Mouse (Mus musculus): ENCODE data around the gene Serpind1. TPM values are rescaled to one million over a fixed set of nuclear protein-coding genes. Genes with fewer than 3 reads are reported as not detected.

Gene Serpind1
- total RNA-seq, 1 experiment from 2014 or later, result 75.0 TPM

GRCm38 (mm10) chr16:17346766-17347165, 15.6 kb downstream of the Serpind1 start:
- no peak for DNase-seq

- no peak for DNase-seq
Measured at GRCm38 (mm10) chr16:17356031-17356430, 24.9 kb downstream of the Serpind1 start.

GRCm38 (mm10) chr16:17358787-17359186, 27.6 kb downstream of the Serpind1 start:
- DNase-seq, result no peak

- no peak for DNase-seq
Measured at GRCm38 (mm10) chr16:17382306-17382705, 51.1 kb downstream of the Serpind1 start.

- no peak for DNase-seq
Measured at GRCm38 (mm10) chr16:17383594-17384326, 52.6 kb downstream of the Serpind1 start.

GRCm38 (mm10) chr16:17392784-17393183, 61.6 kb downstream of the Serpind1 start:
- DNase-seq, result peak; percentile 51

Other genes with a start within 250 kb of the Serpind1 start
- gene Ppil2, start 220.1 kb upstream of the Serpind1 start, total RNA-seq (2021), result 84.2 and 97.6 TPM in 2 replicates
- gene 2610318N02Rik, start 206.2 kb upstream of the Serpind1 start, total RNA-seq (2021), result 2.4 and 3.5 TPM in 2 replicates
- gene Sdf2l1, start 199.0 kb upstream of the Serpind1 start, total RNA-seq (2021), result 21.0 and 23.8 TPM in 2 replicates
- 3.4 and 4.1 TPM in 2 replicates for gene Ydjc, start 186.8 kb upstream of the Serpind1 start, total RNA-seq (2021)
- 0.45 TPM in 1 of 2 replicates, not detected in the other for gene Ccdc116, start 184.1 kb upstream of the Serpind1 start, total RNA-seq (2021)
- 190 and 193 TPM in 2 replicates for gene Ube2l3, start 128.7 kb upstream of the Serpind1 start, total RNA-seq (2021)
- 0.07 and 0.08 TPM in 2 replicates for gene Rimbp3, start 122.8 kb upstream of the Serpind1 start, total RNA-seq (2021)
- 2.7 and 3.2 TPM in 2 replicates for gene Hic2, start 97.8 kb upstream of the Serpind1 start, total RNA-seq (2021)
- 8.4 and 10.5 TPM in 2 replicates for gene Tmem191c, start 55.3 kb upstream of the Serpind1 start, total RNA-seq (2021)
- gene Snap29, start 74.6 kb downstream of the Serpind1 start, total RNA-seq (2021), result 22.9 TPM in 2 replicates
- 71.7 and 73.6 TPM in 2 replicates for gene Pi4ka, start 74.9 kb downstream of the Serpind1 start, total RNA-seq (2021)
- 39.1 and 39.9 TPM in 2 replicates for gene Crkl, start 120.6 kb downstream of the Serpind1 start, total RNA-seq (2021)
- gene Aifm3, start 158.2 kb downstream of the Serpind1 start, total RNA-seq (2021), result 5.1 and 5.4 TPM in 2 replicates
- 75.3 and 75.6 TPM in 2 replicates for gene Lztr1, start 177.3 kb downstream of the Serpind1 start, total RNA-seq (2021)
- gene Thap7, start 199.8 kb downstream of the Serpind1 start, total RNA-seq (2021), result 29.4 and 33.3 TPM in 2 replicates
- 0.15 and 0.37 TPM in 2 replicates for gene Lrrc74b, start 229.9 kb downstream of the Serpind1 start, total RNA-seq (2021)
- gene P2rx6, start 230.5 kb downstream of the Serpind1 start, total RNA-seq (2021), result 0.45 and 0.56 TPM in 2 replicates